Mouse (Mus musculus) left cerebral cortex, adult 8-10 months (tissue): ENCODE results near the gene Trnp1. TPM values are rescaled to one million over a fixed set of nuclear protein-coding genes. Genes with fewer than 3 reads are reported as not detected.

Experiments used
- DNase-seq, 2 experiments: peaks; one replicate each; pipeline ENCODE4 v3.0.0; 2022; ENCODE audit warnings: low spot score in 2 of 2
- total RNA-seq, 4 experiments: library from RNA; stranded (reverse); gene quantifications; 2 replicates each; pipeline ENCODE4 v1.2.4; 2022

Trnp1 gene
- total RNA-seq, 4 experiments from 2014 or later, result 177 to 204 (median 186) TPM

- no peak for DNase-seq
Measured at GRCm38 (mm10) chr4:133494867-133495266, 3.5 kb downstream of the Trnp1 start.

- peak in 1 of 2 experiments; percentile 64 for DNase-seq
Measured at GRCm38 (mm10) chr4:133494432-133494831, 3.9 kb downstream of the Trnp1 start.

GRCm38 (mm10) chr4:133493895-133494294, 4.5 kb downstream of the Trnp1 start:
- no peak for DNase-seq

GRCm38 (mm10) chr4:133491800-133492199, 6.5 kb downstream of the Trnp1 start:
- no peak for DNase-seq

- DNase-seq, result no peak
Measured at GRCm38 (mm10) chr4:133489489-133490245, 8.7 kb downstream of the Trnp1 start.

- no peak for DNase-seq
Measured at GRCm38 (mm10) chr4:133488619-133489392, 9.5 kb downstream of the Trnp1 start.

GRCm38 (mm10) chr4:133486673-133487357, 11.5 kb downstream of the Trnp1 start:
- DNase-seq, result no peak

- DNase-seq, result no peak
Measured at GRCm38 (mm10) chr4:133485691-133486425, 12.5 kb downstream of the Trnp1 start.

GRCm38 (mm10) chr4:133484266-133485025, 13.9 kb downstream of the Trnp1 start:
- no peak for DNase-seq

GRCm38 (mm10) chr4:133482479-133482878, 15.9 kb downstream of the Trnp1 start:
- no peak for DNase-seq

GRCm38 (mm10) chr4:133481488-133481887, 16.9 kb downstream of the Trnp1 start:
- no peak for DNase-seq

- no peak for DNase-seq
Measured at GRCm38 (mm10) chr4:133480754-133481153, 17.6 kb downstream of the Trnp1 start.

GRCm38 (mm10) chr4:133480185-133480537, 18.2 kb downstream of the Trnp1 start:
- DNase-seq, result no peak

- DNase-seq, result peak; percentile 95 to 97
Measured at GRCm38 (mm10) chr4:133479458-133480184, 18.7 kb downstream of the Trnp1 start, which contains the start of gene Tent5b. TSS of gene Tent5b (plus strand) at chr4:133480132.

GRCm38 (mm10) chr4:133473833-133474232, 24.5 kb downstream of the Trnp1 start:
- no peak for DNase-seq

GRCm38 (mm10) chr4:133471135-133471821, 27.1 kb downstream of the Trnp1 start:
- DNase-seq, result no peak

- DNase-seq, result no peak
Measured at GRCm38 (mm10) chr4:133469122-133469521, 29.2 kb downstream of the Trnp1 start.

- peak in 1 of 2 experiments; percentile 69 for DNase-seq
Measured at GRCm38 (mm10) chr4:133468080-133468479, 30.3 kb downstream of the Trnp1 start.

- no peak for DNase-seq
Measured at GRCm38 (mm10) chr4:133463184-133463583, 35.2 kb downstream of the Trnp1 start.
